Mouse (Mus musculus) urinary bladder, postnatal 36 days (tissue): ENCODE data around the gene Golph3l.

Experiments used
- DNase-seq, 2 experiments: peaks; one replicate each; pipeline ENCODE4 v3.0.0; 2022; ENCODE audit warnings: low spot score in 2 of 2, mixed read lengths in 1 of 2

Golph3l gene

DNA sequence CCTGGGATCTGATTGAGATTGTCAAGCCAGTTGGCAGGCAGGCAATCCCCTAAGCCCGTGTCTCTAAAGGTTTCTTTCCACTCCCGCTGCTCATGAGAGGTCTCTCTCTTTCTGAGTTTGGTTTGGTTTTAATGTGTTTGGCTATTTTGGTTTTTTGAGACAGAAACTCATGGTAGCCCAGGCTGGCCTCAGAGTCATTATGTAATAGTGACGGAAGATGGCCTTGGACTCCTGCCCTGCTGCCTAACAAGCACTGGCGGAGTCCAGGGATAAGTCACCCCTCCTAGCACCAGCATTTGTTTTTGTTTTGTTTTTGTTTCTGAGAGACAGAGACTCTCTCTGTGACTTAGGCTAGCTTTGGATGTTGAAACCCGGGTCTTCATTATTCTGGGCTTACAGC lies 66.7 kb downstream of the Golph3l start:
- no peak for DNase-seq

DNA sequence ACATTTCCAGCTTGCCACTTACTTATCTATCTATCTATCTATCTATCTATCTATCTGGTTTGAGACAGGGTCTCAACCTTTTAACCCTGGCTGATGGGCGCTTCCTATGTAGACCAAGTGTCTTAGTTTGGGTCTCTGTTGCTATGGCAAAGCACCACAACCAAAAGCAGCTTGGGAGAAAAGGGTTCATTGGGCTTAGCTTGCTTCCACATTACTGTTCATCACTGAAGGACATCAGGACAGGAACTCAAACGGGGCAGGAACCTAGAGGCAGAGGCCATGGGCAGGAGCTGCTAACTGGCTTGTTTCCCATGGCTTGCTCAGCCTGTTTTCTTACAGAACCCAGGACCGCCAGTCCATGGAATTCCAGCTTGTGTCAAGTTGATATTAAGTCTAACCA lies 68.4 kb downstream of the Golph3l start:
- DNase-seq = no peak

DNA sequence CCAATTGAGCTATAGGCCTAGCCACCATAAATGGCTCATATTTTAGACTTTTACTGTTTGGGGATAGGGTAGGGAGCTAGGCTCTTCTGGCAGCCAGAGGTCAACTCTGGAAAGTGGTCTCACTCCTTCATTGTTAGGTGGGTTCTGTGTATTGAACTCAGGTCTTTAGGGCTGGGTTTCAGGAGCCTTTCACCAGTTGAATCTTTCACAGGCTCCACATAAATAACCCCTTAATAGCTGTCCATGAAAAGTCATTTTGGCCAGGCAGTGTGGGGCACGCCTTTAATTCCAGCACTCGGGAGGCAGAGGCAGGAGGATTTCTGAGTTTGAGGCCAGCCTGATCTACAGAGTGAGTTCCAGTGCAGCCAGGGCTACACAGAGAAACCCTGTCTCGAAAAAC lies 69.0 kb downstream of the Golph3l start:
- DNase-seq = no peak

DNA sequence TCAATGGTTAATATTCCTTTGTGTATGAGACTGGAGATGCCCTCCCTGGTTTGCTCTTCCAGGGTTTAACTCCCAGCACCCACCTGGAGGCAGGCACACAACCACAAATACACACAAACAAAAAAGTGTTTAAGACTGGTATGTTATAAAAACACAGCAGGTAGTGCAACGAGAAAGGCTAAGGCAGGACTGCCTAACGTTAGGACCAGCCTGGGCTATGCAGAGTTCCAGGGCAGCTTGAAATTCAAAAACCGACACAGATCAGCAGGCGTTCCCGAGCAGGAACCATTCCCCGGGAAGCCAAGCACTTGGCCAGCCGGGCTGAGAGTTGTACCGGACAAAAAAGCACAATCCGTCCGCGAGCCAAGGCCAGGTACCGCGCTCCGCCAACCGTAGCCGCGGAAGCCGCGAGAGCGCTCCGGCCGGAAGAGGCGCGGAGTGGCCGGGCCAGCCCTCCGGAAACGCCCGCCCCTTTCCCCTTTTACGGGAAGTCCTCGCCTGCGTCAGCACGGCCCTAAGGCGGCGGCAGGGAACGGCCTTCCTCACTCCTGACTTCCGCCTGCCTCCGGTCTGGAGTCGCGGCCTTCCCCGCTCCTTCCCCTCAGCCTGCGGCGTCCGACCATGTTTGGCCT lies 69.6 kb downstream of the Golph3l start, which contains the start of gene Mcl1:
Gene Mcl1 (plus strand): TSS at position 553 of the 632 bp plus-strand sequence.
- peak; percentile 92 to 95 for DNase-seq

DNA sequence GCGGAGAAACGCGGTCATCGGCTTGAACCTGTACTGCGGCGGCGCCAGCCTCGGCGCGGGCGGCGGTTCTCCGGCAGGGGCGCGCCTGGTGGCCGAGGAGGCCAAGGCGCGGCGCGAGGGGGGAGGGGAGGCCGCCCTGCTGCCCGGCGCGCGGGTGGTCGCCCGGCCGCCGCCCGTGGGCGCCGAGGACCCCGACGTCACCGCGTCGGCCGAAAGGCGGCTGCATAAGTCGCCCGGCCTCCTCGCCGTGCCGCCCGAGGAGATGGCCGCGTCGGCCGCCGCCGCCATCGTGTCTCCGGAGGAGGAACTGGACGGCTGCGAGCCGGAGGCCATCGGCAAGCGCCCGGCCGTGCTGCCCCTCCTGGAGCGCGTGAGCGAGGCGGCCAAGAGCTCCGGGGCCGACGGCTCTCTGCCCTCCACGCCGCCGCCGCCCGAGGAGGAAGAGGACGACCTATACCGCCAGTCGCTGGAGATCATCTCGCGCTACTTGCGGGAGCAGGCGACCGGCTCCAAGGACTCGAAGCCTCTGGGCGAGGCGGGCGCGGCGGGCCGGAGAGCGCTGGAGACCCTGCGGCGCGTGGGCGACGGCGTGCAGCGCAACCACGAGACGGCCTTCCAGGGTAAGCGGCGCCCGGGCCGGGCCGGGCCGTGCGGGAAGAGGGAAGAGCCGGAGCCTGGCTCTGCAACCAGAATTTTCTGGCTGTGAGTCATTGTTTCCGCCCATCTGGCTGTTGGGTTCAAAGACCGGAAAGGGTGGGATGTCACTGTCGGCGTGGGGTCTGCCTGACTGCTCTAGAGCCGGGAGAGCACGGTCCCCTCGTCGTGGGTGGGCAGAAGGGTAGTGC lies 70.4 kb downstream of the Golph3l start:
- peak; percentile 69 to 73 for DNase-seq

DNA sequence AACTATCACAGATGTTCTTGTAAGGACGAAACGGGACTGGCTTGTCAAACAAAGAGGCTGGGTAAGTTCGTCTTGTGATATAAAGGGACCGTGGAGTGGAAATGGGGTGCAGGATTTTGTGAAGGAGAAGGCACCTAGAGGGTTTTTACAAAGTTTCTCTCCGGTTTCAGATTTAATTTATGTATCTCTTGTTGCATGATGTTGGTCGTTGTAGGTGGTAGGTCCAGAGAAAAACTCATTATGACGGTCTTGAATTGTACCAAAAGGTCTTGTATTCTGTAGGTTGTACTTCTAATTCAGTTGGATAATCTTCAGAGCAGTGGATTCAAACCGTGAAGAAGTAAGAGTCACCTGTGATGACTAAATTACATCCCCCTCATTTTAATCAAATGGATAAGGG lies 71.2 kb downstream of the Golph3l start:
- no peak for DNase-seq

DNA sequence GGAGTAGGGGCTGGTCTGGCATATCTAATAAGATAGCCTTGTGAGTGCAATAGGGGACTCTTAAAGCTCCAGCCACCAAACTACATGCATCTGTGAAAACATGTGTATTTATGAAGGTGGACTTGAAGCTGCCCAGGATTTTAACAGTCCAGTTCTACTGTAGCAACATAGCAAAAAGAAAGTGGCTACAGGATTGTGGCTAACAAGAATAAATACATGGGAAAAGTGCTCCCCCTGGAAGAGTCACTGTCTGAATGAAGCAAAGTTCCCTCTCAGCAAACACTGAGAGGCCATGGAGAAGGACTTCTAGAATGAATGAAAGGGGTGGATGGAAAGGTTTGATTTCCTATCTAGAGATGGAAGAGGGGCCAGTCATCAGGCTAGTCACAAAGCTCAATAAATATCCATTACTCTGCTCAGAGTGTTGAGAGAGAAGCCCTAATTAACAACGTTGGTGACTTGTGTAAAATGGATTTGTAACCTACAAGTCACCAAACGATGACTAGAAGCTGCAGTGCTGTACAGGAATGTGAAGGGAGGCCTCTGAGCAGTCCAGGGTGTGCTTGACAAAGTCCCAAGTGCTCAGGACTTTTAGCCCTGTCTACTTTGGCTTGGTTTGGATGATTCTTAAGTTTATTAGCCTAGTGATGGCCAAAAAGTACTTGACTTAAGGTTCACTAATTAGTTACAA lies 72.2 kb downstream of the Golph3l start:
- DNase-seq = no peak

DNA sequence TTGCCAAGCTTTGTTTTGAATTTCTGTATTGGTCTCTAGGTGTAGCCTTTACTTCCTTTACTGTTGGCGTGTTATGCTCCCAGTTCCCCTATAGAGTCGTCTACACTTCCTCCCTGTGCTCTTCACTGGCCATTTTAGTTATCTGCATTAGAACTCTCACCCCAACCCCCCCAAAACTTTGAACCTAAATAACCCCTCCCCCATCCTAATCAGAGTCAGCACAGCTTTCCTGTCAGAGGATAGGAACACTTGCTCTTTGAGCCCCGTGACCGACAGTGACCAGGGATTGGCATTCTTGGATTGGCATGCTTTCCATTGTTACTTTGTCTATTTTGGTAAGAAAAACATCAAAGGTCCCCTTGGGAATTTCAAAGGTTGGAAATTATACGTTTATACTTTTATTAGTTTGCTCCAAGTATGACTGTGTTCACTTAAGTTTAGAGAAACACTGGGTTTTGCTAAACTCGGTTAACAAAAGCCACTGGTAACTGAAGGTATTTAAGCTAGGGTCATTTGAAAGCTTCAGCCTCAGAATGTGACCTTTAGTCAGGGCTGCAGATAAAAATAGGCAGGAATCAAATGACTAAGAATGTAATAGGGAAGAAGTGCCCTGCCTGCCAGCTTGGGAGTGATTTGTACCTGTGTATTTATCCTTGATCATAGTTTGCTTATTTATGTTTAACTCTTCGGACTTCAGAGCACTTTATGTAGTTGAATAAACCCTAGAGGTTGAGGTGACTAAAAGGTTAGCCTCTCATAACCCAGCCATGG lies 73.4 kb downstream of the Golph3l start:
- no peak for DNase-seq

DNA sequence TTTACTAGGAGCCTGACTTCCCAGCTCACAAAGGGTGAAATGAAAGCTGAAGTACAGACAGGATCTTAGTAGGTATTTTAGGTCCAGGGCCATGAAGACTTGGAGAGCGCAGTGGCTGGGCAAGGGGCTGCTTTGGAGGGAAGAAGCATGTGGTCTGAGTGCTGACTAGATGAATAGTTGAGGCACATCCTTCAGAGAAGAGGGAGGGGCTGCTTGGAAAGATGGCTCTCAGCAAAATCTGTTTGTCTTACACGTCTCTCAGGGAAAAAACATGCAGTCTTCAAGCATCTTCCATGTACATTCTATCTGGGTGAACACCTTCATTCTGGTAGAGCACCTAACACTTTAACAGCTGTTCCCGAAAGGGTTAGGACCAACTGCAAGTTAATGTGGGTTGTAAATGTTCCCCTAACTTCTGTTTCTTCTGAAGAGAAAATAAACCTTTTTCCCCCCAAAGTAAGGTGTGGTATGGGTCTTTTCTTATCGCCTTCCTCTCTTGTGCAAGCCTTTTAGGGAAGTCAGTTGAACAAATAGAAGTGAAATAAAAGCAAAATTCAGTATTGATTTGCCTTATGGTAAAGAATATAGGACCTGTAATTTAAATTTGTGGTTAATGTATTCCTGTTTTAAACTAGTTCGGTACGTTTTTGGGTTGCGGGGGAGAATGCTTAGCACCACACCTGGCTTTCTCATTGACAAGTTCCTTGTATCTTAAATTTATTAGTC lies 74.2 kb downstream of the Golph3l start:
- DNase-seq = no peak

DNA sequence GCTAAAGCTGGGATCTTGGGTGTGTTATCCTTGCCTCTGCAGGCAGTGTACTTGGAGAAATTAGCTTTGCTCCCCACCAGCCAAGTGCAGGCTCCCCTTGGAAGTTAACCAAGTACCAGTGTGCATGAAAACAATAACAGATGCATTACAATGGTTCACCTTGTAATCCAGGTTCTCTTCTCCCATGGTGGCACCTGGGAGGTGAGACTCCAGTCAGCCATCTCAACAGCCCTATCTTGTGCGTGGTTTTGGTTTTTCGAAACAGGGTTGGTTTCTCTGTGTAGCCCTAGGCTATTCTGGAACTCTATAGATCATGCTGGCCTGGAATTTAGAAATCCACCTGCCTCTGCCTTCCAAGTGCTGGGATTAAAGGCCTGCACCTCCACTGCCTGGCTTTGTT lies 74.8 kb downstream of the Golph3l start:
- DNase-seq = no peak

DNA sequence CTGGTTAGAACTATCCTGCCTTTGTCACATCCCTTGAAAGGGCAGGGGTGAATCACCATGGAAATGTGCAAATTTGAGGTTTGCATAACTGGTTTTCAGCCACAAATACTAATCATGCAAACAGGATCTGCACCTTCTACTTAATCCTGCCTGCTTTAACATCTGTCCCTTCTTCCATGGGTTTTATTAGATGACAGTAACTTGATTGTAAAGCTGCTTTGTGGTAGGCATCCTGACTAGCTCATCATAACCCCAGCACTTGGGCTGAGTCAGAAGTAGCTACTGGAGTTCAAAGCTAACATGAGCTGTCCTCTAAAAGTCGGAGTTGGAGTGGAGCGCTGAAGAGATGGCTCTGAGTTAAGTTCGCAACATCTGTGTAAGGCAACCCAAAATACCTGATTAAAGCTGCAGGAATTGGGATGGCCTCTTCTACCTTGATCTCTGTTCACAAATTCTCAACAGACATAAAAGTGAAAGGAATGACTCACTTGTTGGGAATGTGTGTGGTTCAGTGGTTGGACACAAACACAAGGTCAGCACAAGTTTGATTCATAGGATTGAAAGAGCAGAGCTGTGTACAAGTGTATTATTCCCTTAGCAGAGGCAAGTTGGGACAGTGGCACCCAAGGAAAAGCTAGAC lies 75.4 kb downstream of the Golph3l start:
- DNase-seq = no peak

DNA sequence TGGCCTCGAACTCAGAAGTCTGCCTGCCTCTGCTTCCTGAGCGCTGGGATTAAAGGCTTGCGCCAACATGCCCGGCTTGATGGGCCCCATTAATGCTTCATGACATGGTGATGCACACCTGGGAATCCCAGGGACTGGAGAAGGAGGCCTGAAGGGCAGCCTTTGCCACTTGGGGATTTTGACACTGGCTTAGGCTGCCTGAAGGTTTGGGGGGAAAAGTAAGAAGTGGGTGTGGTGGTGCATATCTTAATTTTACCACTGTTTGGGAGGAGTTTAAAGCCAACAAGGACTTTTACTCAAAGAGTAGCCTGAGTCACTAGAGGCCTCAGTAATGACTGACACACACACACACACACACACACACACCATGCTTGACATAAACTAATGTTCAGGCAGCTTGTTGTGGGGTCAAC lies 76.2 kb downstream of the Golph3l start:
- no peak for DNase-seq

DNA sequence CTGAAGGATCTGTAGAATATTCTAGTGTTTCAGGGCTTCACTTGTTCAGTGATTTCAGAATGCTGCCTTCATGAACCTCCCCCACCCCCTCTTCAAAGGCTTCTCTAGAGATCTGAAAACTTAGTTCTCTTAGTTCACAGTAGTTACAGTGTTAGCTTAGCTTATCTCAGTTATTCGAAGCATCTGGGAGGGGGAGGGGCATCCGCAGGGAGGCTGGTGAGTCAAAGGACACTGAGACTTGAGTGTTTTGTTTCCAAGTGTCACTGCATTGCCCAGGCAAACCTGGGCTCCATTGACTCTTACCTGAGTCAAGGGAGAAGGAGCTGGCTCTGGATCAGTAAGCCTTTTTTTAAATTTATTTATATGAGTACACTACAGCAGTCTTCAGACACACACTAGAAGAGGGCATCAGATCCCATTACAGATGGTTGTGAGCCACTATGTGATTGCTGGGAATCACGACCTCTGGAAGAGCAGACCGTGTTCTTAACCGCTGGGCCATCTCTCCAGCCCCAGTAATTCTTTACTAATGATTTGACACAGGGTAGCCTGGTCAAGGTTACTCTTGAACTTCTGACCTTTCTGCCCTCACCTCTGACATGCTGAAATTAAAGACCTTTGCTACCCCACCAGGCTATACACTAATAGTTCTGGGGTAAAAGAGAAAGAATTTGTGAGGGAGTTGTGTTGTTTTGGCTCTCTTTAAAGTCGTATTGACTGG lies 77.5 kb downstream of the Golph3l start:
- peak; percentile 69 to 76 for DNase-seq

DNA sequence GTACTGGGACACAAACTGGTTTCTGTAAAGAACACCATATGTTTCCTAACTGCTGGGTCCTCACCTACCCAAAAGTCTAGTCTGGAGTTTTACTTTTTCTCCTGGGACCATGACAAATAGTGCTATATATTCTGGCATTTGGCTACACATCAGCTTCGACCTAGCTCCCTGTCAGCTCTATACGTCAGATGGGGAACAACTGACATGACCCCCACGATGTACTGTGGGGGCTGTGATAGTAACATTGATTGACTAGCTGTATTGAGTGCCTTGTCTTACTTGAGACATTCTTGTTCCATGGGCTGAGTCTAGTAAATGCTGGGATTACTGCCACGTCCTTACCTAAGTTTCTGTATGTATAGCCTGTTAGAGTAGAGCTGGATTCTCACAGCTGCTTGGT lies 78.8 kb downstream of the Golph3l start:
- no peak for DNase-seq

DNA sequence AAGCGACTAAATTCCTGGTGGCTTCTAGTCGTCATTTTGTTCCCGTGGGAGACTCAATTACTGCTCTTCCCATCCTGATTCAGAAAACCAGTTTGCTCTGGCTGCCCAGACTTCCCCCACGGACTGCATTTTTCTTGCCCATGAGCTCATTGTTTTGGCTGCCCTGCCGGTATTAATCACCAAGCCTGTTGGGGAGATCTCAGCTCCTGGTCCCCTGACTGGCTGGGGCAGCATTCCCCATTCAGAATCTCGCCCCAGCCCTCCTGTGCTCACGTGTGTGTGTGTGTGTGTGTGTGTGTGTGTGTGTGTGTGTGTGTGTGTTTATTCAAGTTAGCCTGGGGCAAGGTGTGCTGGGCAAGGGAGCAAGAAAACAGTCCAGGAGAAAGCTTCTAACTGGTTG lies 79.3 kb downstream of the Golph3l start:
- peak; percentile 60 to 74 for DNase-seq
